Mouse (Mus musculus) fibroblast of lung, adult 2 months (primary cell): Measurements from ENCODE around the gene Gimap9.
"Not testable (repeated sequence)": the region's sequence is repeated elsewhere in the genome, so short reads cannot be mapped to it uniquely, and the experiment has no call there.

ENCODE experiments used
- DNase-seq: peaks from one replicate; pipeline ENCODE4 v3.0.0-alpha.2; 2011; ENCODE audit warnings: low read depth

Gimap9 gene

GRCm38 (mm10) chr6:48664750-48665149 lies 11.2 kb upstream of the Gimap9 start:
- no peak for DNase-seq

GRCm38 (mm10) chr6:48665471-48665870 lies 10.5 kb upstream of the Gimap9 start:
- DNase-seq = no peak

- DNase-seq = no peak
Measured at GRCm38 (mm10) chr6:48666159-48666586, 9.8 kb upstream of the Gimap9 start.

- no peak for DNase-seq
Measured at GRCm38 (mm10) chr6:48668022-48668421, 7.9 kb upstream of the Gimap9 start.

GRCm38 (mm10) chr6:48669446-48669969 lies 6.4 kb upstream of the Gimap9 start:
- no peak for DNase-seq

GRCm38 (mm10) chr6:48674291-48675058 lies 1.5 kb upstream of the Gimap9 start:
- no peak for DNase-seq

GRCm38 (mm10) chr6:48675400-48675930 lies 464 bp upstream of the Gimap9 start:
- no peak for DNase-seq

GRCm38 (mm10) chr6:48676860-48677415 lies 1.0 kb downstream of the Gimap9 start:
- DNase-seq = no peak

GRCm38 (mm10) chr6:48677492-48678345 lies 1.8 kb downstream of the Gimap9 start:
- DNase-seq = no peak

- no peak for DNase-seq
Measured at GRCm38 (mm10) chr6:48678391-48678790, 2.5 kb downstream of the Gimap9 start.

- no peak for DNase-seq
Measured at GRCm38 (mm10) chr6:48679701-48680100, 3.8 kb downstream of the Gimap9 start.

GRCm38 (mm10) chr6:48680421-48680820 lies 4.5 kb downstream of the Gimap9 start:
- no peak for DNase-seq

GRCm38 (mm10) chr6:48681472-48682090 lies 5.7 kb downstream of the Gimap9 start:
- no peak for DNase-seq

GRCm38 (mm10) chr6:48682271-48682670 lies 6.3 kb downstream of the Gimap9 start:
- DNase-seq = no peak

- not testable (repeated sequence) for DNase-seq
Measured at GRCm38 (mm10) chr6:48683263-48683821, 7.4 kb downstream of the Gimap9 start.

- no peak for DNase-seq
Measured at GRCm38 (mm10) chr6:48684319-48684718, 8.4 kb downstream of the Gimap9 start, which contains the start of gene Gimap4. Gimap4 (plus strand) TSS chr6:48684549.

- no peak for DNase-seq
Measured at GRCm38 (mm10) chr6:48684806-48685205, 8.9 kb downstream of the Gimap9 start.

- DNase-seq = no peak
Measured at GRCm38 (mm10) chr6:48685251-48685650, 9.3 kb downstream of the Gimap9 start.

- DNase-seq = no peak
Measured at GRCm38 (mm10) chr6:48685694-48686665, 10.1 kb downstream of the Gimap9 start.

- no peak for DNase-seq
Measured at GRCm38 (mm10) chr6:48687077-48687476, 11.1 kb downstream of the Gimap9 start.
